Mouse (Mus musculus): Measurements from ENCODE around the gene Chga. TPM values are rescaled to one million over a fixed set of nuclear protein-coding genes. Genes with fewer than 3 reads are reported as not detected.
A peak's percentile ranks its signal among the peaks of the same experiment; 100 is the strongest.

Gene Chga
- total and polyA plus RNA-seq, 3 experiments: not detected

GRCm38 (mm10) chr12:102545122-102545521, 9.6 kb upstream of the Chga start:
- Histone ChIP-seq H3K36me3 (ENCODE audit: control insufficient read depth in 1 of 2, insufficient read depth in 2 of 2, low read length in 2 of 2) (no peaks in the 10 kb centered on the region), H3K79me2 (ENCODE audit: control insufficient read depth, insufficient read depth, low read length, poor library complexity) (no peaks in the 10 kb centered on the region), H3K9ac (ENCODE audit: control insufficient read depth, low read depth, low read length, poor library complexity, severe bottlenecking) (no peak overlapping the region), H3K4me1 (ENCODE audit: control insufficient read depth in 1 of 2, insufficient read depth in 2 of 2, low read length in 2 of 2) (no peaks in the 10 kb centered on the region), H3K4me3 (ENCODE audit: control insufficient read depth in 1 of 2, insufficient read depth in 1 of 2, low read depth in 2 of 2, low read length in 2 of 2) (no peak overlapping the region), H3K27me3 (ENCODE audit: control insufficient read depth in 1 of 2, insufficient read depth in 2 of 2, low read length in 2 of 2) (no peaks in the 10 kb centered on the region), H3K9me3 (replicated peaks; ENCODE audit: insufficient read depth, low read length) (no peaks in the 10 kb centered on the region), H3K27ac (ENCODE audit: control insufficient read depth, low read depth, low read length) (no peak overlapping the region)
- no peak for TF ChIP-seq MXI1 (IDR thresholded peaks at IDR 0.05; ENCODE audit: low read depth, low read length)
- DNase-seq (ENCODE audit: low read depth, low spot score): no peak

GRCm38 (mm10) chr12:102550529-102550928, 4.2 kb upstream of the Chga start:
- Histone ChIP-seq H3K36me3 (ENCODE audit: control insufficient read depth in 1 of 2, insufficient read depth in 2 of 2, low read length in 2 of 2) (no peaks in the 10 kb centered on the region), H3K27ac (ENCODE audit: control insufficient read depth, low read depth, low read length) (no peak overlapping the region), H3K9me3 (replicated peaks; ENCODE audit: insufficient read depth, low read length) (no peaks in the 10 kb centered on the region), H3K27me3 (ENCODE audit: control insufficient read depth in 1 of 2, insufficient read depth in 2 of 2, low read length in 2 of 2) (no peaks in the 10 kb centered on the region), H3K4me3 (ENCODE audit: control insufficient read depth in 1 of 2, insufficient read depth in 1 of 2, low read depth in 2 of 2, low read length in 2 of 2) (no peak overlapping the region), H3K4me1 (ENCODE audit: control insufficient read depth in 1 of 2, insufficient read depth in 2 of 2, low read length in 2 of 2) (no peaks in the 10 kb centered on the region), H3K79me2 (ENCODE audit: control insufficient read depth, insufficient read depth, low read length, poor library complexity) (no peaks in the 10 kb centered on the region), H3K9ac (ENCODE audit: control insufficient read depth, low read depth, low read length, poor library complexity, severe bottlenecking) (no peak overlapping the region)
- 0 out of 2 replicates have a peak, but pooled peaks have one; percentile 37 for TF ChIP-seq SIN3A (IDR thresholded peaks at IDR 0.05; ENCODE audit: low read length)
- peak; percentile 60 for TF ChIP-seq MXI1 (IDR thresholded peaks at IDR 0.05; ENCODE audit: low read depth, low read length)
- no peak for TF ChIP-seq RCOR1 (IDR thresholded peaks at IDR 0.05; ENCODE audit: low read depth, low read length)
- peak; percentile 84 for DNase-seq (ENCODE audit: low read depth, low spot score)

- no peak overlapping the region for H3K27ac ChIP-seq (ENCODE audit: control insufficient read depth, low read depth, low read length)
- no peaks in the 10 kb centered on the region for H3K79me2 ChIP-seq (ENCODE audit: control insufficient read depth, insufficient read depth, low read length, poor library complexity)
- TF ChIP-seq POLR2A (IDR thresholded peaks at IDR 0.05; ENCODE audit: control insufficient read depth in 1 of 2, insufficient read depth in 1 of 2, low read depth in 1 of 2, low read length in 2 of 2, poor library complexity in 1 of 2) (no peak), POLR2AphosphoS5 (IDR thresholded peaks at IDR 0.05; ENCODE audit: borderline replicate concordance, low read depth, low read length) (no peak), CHD2 (IDR thresholded peaks at IDR 0.05; ENCODE audit: low read length) (no peak), USF2 (IDR thresholded peaks at IDR 0.05; ENCODE audit: borderline replicate concordance in 1 of 2, insufficient read depth in 1 of 2, low read depth in 1 of 2, low read length in 2 of 2) (no peak), BHLHE40 (IDR thresholded peaks at IDR 0.05; ENCODE audit: borderline replicate concordance, low read depth, low read length) (no peak), MYB (IDR thresholded peaks at IDR 0.05; ENCODE audit: low read depth, low read length) (no peak), RAD21 (IDR thresholded peaks at IDR 0.05; ENCODE audit: low read depth, low read length) (no peak), NRF1 (IDR thresholded peaks at IDR 0.05; ENCODE audit: insufficient read depth, low read depth, low read length, poor library complexity, severe bottlenecking) (no peak)
- DNase-seq (ENCODE audit: low read depth, low spot score): no peak
- H3K9ac ChIP-seq (ENCODE audit: control insufficient read depth, low read depth, low read length, poor library complexity, severe bottlenecking): no peak overlapping the region
- H3K27me3 ChIP-seq (ENCODE audit: control insufficient read depth in 1 of 2, insufficient read depth in 2 of 2, low read length in 2 of 2): no peaks in the 10 kb centered on the region
- no peaks in the 10 kb centered on the region for H3K36me3 ChIP-seq (ENCODE audit: control insufficient read depth in 1 of 2, insufficient read depth in 2 of 2, low read length in 2 of 2)
- no peaks in the 10 kb centered on the region for H3K9me3 ChIP-seq (replicated peaks; ENCODE audit: insufficient read depth, low read length)
- H3K4me1 ChIP-seq (ENCODE audit: control insufficient read depth in 1 of 2, insufficient read depth in 2 of 2, low read length in 2 of 2): no peaks in the 10 kb centered on the region
- no peak overlapping the region for H3K4me3 ChIP-seq (ENCODE audit: control insufficient read depth in 1 of 2, insufficient read depth in 1 of 2, low read depth in 2 of 2, low read length in 2 of 2)
These were observed 3.6 kb upstream of the Chga start for GRCm38 (mm10) chr12:102551186-102551585.
